ENCODE assay signal across 37 mouse cellular contexts in the genomic region with DNA sequence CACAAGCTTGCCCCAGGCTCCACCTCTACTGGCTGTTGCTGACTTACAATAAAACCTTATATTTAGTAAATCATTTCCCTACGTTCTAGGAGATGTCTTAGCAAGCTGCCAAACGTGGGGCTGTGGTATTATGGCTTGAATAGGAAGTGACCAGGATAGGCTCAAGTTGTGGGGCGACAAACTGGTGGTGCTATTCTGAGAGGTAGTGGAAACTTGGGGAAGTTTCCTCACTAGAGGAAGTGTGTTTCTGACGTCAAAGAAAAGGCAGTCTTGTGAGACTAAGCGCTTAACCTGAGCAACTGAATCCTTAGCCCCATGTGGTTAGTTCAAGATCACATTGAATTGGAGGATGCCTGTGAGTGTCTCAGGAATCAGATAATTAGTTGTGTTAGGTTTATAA. TPM values are rescaled to one million over a fixed set of nuclear protein-coding genes. Genes with fewer than 3 reads are reported as not detected.
DNase-seq lines count a peak whose midpoint lies in the region; ATAC-seq and TF ChIP-seq lines count a peak whose summit lies in the region.
"Had no signal": no experiment of that assay in that cellular context is flagged by ENCODE, and none has a peak within 500 bp of the region (broad histone marks: within the 10 kb centered on the region; RNA-seq: fewer than 3 reads in every experiment).

No protein-coding gene starts in this region.

- in situ Hi-C loops in CH12.LX (cut with MboI; ENCODE audit: low pct_ligation_motif_present, low pct_unique_long_range_greater_than_20kb, low sequenced_read_pairs): no loop called here

- no peak for TF ChIP-seq RAD21 in CH12.LX (IDR thresholded peaks at IDR 0.05; ENCODE audit: low read depth, low read length)

- no peak overlapping the region for H3K4me3 ChIP-seq in CH12.LX (replicated peaks in 1 of 3; ENCODE audit: low read depth in 2 of 3, low read length in 2 of 3, poor library complexity in 1 of 3)
- H3K4me3 ChIP-seq: embryonic facial prominence, embryonic 13.5 days; erythroblast, embryonic 14.5 days; forebrain, embryonic 12.5 days; heart, embryonic 12.5 days; hindbrain, embryonic 10.5 days; lung, embryonic 15.5 days; midbrain, embryonic 15.5 days; myocyte; stomach, embryonic 15.5 days had no signal

- no peaks in the 10 kb centered on the region for H3K27me3 ChIP-seq in CH12.LX (replicated peaks)
- H3K27me3 ChIP-seq: midbrain, embryonic 15.5 days; stomach, embryonic 15.5 days had no signal

- no peak overlapping the region for H3K27ac ChIP-seq in CH12.LX (ENCODE audit: insufficient read depth, low read depth)
- H3K27ac ChIP-seq: embryonic facial prominence, embryonic 13.5 days; forebrain, embryonic 12.5 days; hindbrain, embryonic 10.5 days; hindbrain, postnatal 0 days; liver, embryonic 14.5 days; lung, embryonic 15.5 days; midbrain, embryonic 15.5 days; stomach, embryonic 15.5 days had no signal

- no peak for TF ChIP-seq CTCF in CH12.LX (conservative IDR thresholded peaks at IDR 0.05 in 1 of 2, IDR thresholded peaks at IDR 0.05 in 1 of 2; ENCODE audit: low read depth in 2 of 2, low read length in 2 of 2)

- DNase-seq in spleen, postnatal 36 days (ENCODE audit: low spot score in 2 of 2): peak; percentile 52 to 64
- no peak for DNase-seq in spleen, postnatal 10 days (ENCODE audit: low spot score in 2 of 2)
- peak; percentile 70 for DNase-seq in CH12.LX (ENCODE audit: extremely low read depth)
- no peak for DNase-seq in heart, adult 9 months (ENCODE audit: low spot score in 2 of 2)
- DNase-seq in frontal cortex, adult 2 months (ENCODE audit: extremely low spot score in 1 of 2, low spot score in 1 of 2): no peak
- DNase-seq in testis, postnatal 14 days (ENCODE audit: low spot score): no peak
- DNase-seq: adrenal gland, adult 8-10 months; cerebellum, adult 2 months; cerebellum, postnatal 25 days; embryo, embryonic 11 days; heart, adult 11 months; heart, postnatal 10 days; kidney, adult 2 months; kidney, postnatal 10 days; lung, postnatal 4 days; right cerebral cortex, adult 18-20 months; thymus, adult 18-20 months; thymus, postnatal 4 days had no signal

- no peaks in the 10 kb centered on the region for H3K36me3 ChIP-seq in CH12.LX (replicated peaks in 1 of 2; ENCODE audit: control insufficient read depth in 1 of 2, insufficient read depth in 1 of 2, low read length in 1 of 2)
- H3K36me3 ChIP-seq: embryonic facial prominence, embryonic 13.5 days; forebrain, embryonic 12.5 days; heart, embryonic 12.5 days; hindbrain, embryonic 10.5 days; lung, embryonic 15.5 days; midbrain, embryonic 15.5 days; stomach, embryonic 15.5 days had no signal

- TF ChIP-seq POLR2A in CH12.LX (IDR thresholded peaks at IDR 0.05; ENCODE audit: low read depth, low read length): no peak

- no peaks in the 10 kb centered on the region for H3K79me2 ChIP-seq in CH12.LX (replicated peaks; ENCODE audit: control insufficient read depth, extremely low read depth, insufficient read depth, poor library complexity, severe bottlenecking)

- H3K9ac ChIP-seq in CH12.LX (ENCODE audit: insufficient read depth, low read depth): no peak overlapping the region
- H3K9ac ChIP-seq: embryonic facial prominence, embryonic 13.5 days; forebrain, embryonic 12.5 days; heart, embryonic 12.5 days; liver, embryonic 14.5 days; lung, embryonic 15.5 days; midbrain, embryonic 15.5 days; stomach, embryonic 15.5 days had no signal

- H3K4me1 ChIP-seq in CH12.LX (ENCODE audit: control insufficient read depth in 1 of 2, insufficient read depth in 2 of 2): peaks cover 4 to 44% of the 10 kb centered on the region in 2 experiments; a peak in 3 of 4 replicates
- H3K4me1 ChIP-seq: forebrain, embryonic 12.5 days; heart, embryonic 12.5 days; stomach, embryonic 15.5 days had no signal

- H3K4me2 ChIP-seq in CH12.LX (ENCODE audit: insufficient read depth, low read depth, poor library complexity, severe bottlenecking): no peak overlapping the region
- H3K4me2 ChIP-seq: embryonic facial prominence, embryonic 13.5 days; forebrain, embryonic 12.5 days; heart, embryonic 12.5 days; lung, embryonic 15.5 days; midbrain, embryonic 15.5 days; stomach, embryonic 15.5 days had no signal

- dilution Hi-C loops in CH12.LX (cut with MboI; ENCODE audit: extremely low pct_ligation_motif_present, extremely low pct_unique_long_range_greater_than_20kb, low sequenced_read_pairs): no loop called here

- peaks cover 9% of the 10 kb centered on the region for H3K9me3 ChIP-seq in CH12.LX (replicated peaks; ENCODE audit: low read length)
- H3K9me3 ChIP-seq: embryonic facial prominence, embryonic 13.5 days; forebrain, embryonic 12.5 days; heart, embryonic 12.5 days; hindbrain, embryonic 10.5 days; lung, embryonic 15.5 days; midbrain, embryonic 15.5 days; stomach, embryonic 15.5 days had no signal

- ATAC-seq in inflammation-experienced regulatory T-cells, adult 6 months: peak; percentile 22
- ATAC-seq: activated CD4-positive, CD25-positive, alpha-beta regulatory T cell, adult 4 months; hindbrain, postnatal 0 days; midbrain, embryonic 15.5 days had no signal

- TF ChIP-seq EP300 in CH12.LX (IDR thresholded peaks at IDR 0.05; ENCODE audit: low read length): 0 out of 2 replicates have a peak, but pooled peaks have one; percentile 33

TF ChIP-seq in CH12.LX, 34 proteins besides CTCF, POLR2A, EP300 and RAD21:
- TF ChIP-seq MEF2A (IDR thresholded peaks at IDR 0.05; ENCODE audit: borderline replicate concordance, low read depth, low read length) (0 out of 2 replicates have a peak, but pooled peaks have one; percentile 31), ETS1 (conservative IDR thresholded peaks at IDR 0.05; ENCODE audit: low read depth, low read length) (0 out of 2 replicates have a peak, but pooled peaks have one; percentile 23), CHD2 (IDR thresholded peaks at IDR 0.05; ENCODE audit: low read length) (no peak), ZMIZ1 (IDR thresholded peaks at IDR 0.05; ENCODE audit: low read depth, low read length) (no peak), IRF4 (IDR thresholded peaks at IDR 0.05; ENCODE audit: low read depth, low read length) (no peak), USF1 (IDR thresholded peaks at IDR 0.05; ENCODE audit: low read depth, low read length) (no peak), POLR2AphosphoS2 (IDR thresholded peaks at IDR 0.05; ENCODE audit: low read depth, low read length) (no peak), BHLHE40 (IDR thresholded peaks at IDR 0.05; ENCODE audit: low read depth, low read length) (peak; percentile 60), HCFC1 (IDR thresholded peaks at IDR 0.05; ENCODE audit: low read depth, low read length) (no peak)

RNA-seq across cellular contexts. Expression of gene Chst10, which starts 4.6 kb away (rescaled TPM):
- 4.3 and 5.1 TPM in 2 replicates for total RNA-seq in CH12.LX (2012; rRNA removed)
- 6.2 and 7.3 TPM in 2 replicates for total RNA-seq in CH12.LX (2014; rRNA removed)
- 8.5 and 9.5 TPM in 2 replicates for polyA plus RNA-seq in CH12.LX (2012; ENCODE audit: insufficient read length, low read depth)
- polyA plus RNA-seq in inflammation-experienced regulatory T-cells, adult 6 months (2017; shearing (Covaris generic)): 10 to 100 TPM; 13.4 to 26.2 (median 21.8) TPM
- polyA plus RNA-seq in frontal cortex, adult 2 months (2012; rRNA removed): 31.7 and 34.8 TPM in 2 replicates
- polyA plus RNA-seq: myocyte had no signal

RNA-seq across cellular contexts. Expression of gene Nms, which starts 36.4 kb away (rescaled TPM):
- not detected in 2 replicates for total RNA-seq in CH12.LX (2012; rRNA removed)
- total RNA-seq in CH12.LX (2014; rRNA removed): not detected in 2 replicates
- not detected in 2 replicates for polyA plus RNA-seq in CH12.LX (2012; ENCODE audit: insufficient read length, low read depth)
- not detected for polyA plus RNA-seq in inflammation-experienced regulatory T-cells, adult 6 months (2017; shearing (Covaris generic))
- polyA plus RNA-seq in frontal cortex, adult 2 months (2012; rRNA removed): not detected in 2 replicates
- total RNA-seq: adrenal gland, adult 8-10 months; gastrocnemius, adult 8-10 months; heart, postnatal 10 days; layer of hippocampus, adult 18-20 months; left cerebral cortex, postnatal 36 days; MEL had no signal
- polyA plus RNA-seq: activated CD4-positive, CD25-positive, alpha-beta regulatory T cell, adult 4 months; cerebellum, adult 2 months; embryonic facial prominence, embryonic 13.5 days; erythroblast, embryonic 14.5 days; forebrain, embryonic 12.5 days; heart, embryonic 12.5 days; kidney, adult 2 months; limb, embryonic 14.5 days; liver, embryonic 14.5 days; lung, embryonic 15.5 days; midbrain, embryonic 15.5 days; myocyte; small intestine, adult 2 months; stomach, embryonic 15.5 days had no signal

Comparison
In these comparisons a context has a peak if more than half of its experiments do, and no peak if none do; other contexts are left out.
1. DNase-seq: peak in spleen, postnatal 36 days (2 of 2) and CH12.LX (single experiment); none in spleen, postnatal 10 days (0 of 2), heart, adult 9 months (0 of 2), frontal cortex, adult 2 months (0 of 2) and testis, postnatal 14 days (single experiment).